Mouse (Mus musculus): ENCODE measurements around the gene Gabrg3. TPM values are rescaled to one million over a fixed set of nuclear protein-coding genes. Genes with fewer than 3 reads are reported as not detected.

Gene Gabrg3
- polyA plus RNA-seq (2015; fragmentation: Nextera tagmentation; extraction: Ambion mirVana), result 0.12 TPM in 1 of 2 replicates, not detected in the other

DNA sequence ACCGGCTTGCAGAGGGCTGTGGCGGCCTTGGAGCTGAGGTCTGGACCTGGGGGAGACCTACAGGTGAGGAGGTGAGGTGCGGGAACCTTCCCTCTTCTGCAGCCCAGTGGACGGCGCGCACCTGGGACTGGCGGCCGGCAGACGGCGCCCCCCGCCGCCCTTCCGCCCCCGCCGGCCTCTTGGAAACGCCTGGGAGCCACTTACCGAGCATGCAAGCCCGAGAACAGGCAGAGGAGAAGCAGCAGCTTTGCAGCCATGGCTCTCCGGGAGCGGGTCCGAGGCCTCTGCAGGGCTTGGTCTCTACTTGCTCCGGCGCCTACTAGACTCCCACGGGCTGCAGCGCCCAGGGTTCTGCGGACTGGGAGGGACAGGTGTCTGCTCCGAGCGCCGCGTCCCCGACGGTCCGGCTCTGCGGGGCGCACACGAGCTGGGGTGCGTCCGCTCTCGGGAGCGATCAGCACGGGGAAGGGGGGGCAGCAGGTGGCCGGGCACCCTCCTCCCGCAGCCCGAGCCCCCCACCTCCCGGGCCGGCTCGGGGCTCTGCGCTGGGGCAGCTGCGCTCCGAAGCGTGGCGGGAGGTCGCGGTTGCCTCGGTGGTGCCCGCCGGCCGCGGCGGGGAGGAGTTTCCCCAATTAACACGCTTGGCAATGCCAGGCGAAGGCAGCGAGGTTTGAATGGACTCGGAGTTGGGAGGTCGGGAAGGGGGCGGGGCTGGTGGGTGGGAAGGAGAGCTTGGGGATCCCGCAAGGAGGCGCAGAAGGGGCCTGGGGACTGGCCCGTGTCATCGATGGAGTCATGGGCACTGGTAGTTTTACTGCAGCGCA lies at the start of gene Gabrg3:
Gene Gabrg3, minus strand, starts transcription at position 672 of the 824 bp plus-strand sequence.
- no peak within 1 kb of the TSS for H3K27ac ChIP-seq (replicated peaks)
- H3K9ac ChIP-seq, result no peak within 1 kb of the TSS
- no peaks in the 10 kb centered on the region for H3K4me1 ChIP-seq (replicated peaks)
- H3K4me2 ChIP-seq, result peak within 1 kb of the TSS; percentile 37
- no peak for ATAC-seq (ENCODE audit: insufficient read depth)
- peaks cover 24% of the 10 kb centered on the region for H3K27me3 ChIP-seq
- 2% methylated on average over 60 of the region's 71 CpGs for WGBS (ENCODE audit: insufficient replicate concordance)
- no peaks in the 10 kb centered on the region for H3K9me3 ChIP-seq (replicated peaks)
- H3K4me3 ChIP-seq (replicated peaks), result no peak within 1 kb of the TSS
- no peaks in the 10 kb centered on the region for H3K36me3 ChIP-seq (replicated peaks)

DNA sequence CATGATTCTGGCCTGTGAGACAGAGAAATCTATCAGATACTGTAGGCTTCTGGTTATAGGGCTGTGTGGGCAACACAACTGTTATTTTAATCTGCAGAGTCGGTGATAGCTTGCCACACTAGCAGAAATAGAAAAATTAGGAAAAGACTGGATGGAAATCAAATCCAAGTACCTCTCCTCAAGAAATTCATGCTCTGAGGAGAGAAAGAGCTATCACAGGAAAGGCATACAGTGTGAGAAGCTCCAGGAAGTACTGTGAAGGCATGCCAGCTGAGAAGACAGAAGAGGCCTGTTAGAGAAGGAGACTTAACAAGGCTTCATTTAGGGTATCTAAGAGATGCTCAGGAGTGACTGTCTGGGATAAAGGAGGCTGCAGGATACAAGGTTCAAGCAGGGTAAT lies 35.7 kb upstream of the Gabrg3 start:
- Histone ChIP-seq H3K4me2 (no peak overlapping the region), H3K9me3 (replicated peaks) (no peaks in the 10 kb centered on the region), H3K4me3 (replicated peaks) (no peak overlapping the region), H3K4me1 (replicated peaks) (no peaks in the 10 kb centered on the region), H3K36me3 (replicated peaks) (no peaks in the 10 kb centered on the region), H3K27me3 (no peaks in the 10 kb centered on the region), H3K9ac (no peak overlapping the region), H3K27ac (replicated peaks) (no peak overlapping the region)
- ATAC-seq (ENCODE audit: insufficient read depth), result no peak
- 57% methylated on average over 1 of the region's 1 CpGs for WGBS (ENCODE audit: insufficient replicate concordance)

DNA sequence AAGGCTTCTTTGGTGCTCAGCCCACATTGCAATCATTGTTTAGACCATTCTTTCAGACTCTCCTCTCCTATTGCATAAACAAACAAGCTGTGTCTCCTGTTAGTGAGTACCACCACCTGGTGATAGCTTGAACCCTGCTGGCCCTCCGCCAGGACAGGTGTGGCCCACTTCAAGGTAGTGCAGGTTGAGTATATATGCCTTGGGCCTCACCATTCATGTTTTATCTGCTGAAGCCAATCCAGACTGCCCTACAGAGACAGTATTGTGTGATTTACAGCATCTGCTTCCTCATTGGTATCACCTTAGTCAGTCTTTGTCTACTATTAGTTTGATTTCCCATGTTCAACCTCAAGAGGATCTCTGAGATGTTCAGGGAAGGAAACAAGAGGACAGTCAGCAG lies 34.1 kb upstream of the Gabrg3 start:
- Histone ChIP-seq H3K36me3 (replicated peaks) (no peaks in the 10 kb centered on the region), H3K4me3 (replicated peaks) (no peak overlapping the region), H3K9me3 (replicated peaks) (no peaks in the 10 kb centered on the region), H3K27ac (replicated peaks) (no peak overlapping the region), H3K27me3 (no peaks in the 10 kb centered on the region), H3K4me2 (no peak overlapping the region), H3K9ac (no peak overlapping the region), H3K4me1 (replicated peaks) (no peaks in the 10 kb centered on the region)
- 65% methylated on average over 1 of the region's 1 CpGs for WGBS (ENCODE audit: insufficient replicate concordance)
- ATAC-seq (ENCODE audit: insufficient read depth), result no peak

DNA sequence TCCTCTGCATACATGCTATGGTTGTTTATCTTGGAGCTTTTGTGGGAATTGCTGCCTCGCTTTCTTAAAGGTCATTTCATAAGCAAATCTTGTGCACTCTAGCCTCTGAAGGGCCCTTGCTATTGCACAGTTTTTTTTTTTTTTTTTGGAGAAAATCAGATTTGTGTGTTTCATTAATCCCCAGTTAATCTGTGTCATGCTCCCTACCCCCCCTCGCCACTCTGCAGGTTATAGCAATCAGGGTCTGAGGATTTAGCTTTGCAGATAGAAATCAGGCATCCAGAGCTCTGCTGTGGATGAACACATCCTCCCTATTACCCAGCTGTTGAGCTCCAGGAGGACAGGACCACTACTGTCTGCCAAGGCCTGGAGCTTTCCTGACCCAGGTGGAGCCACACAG lies 32.4 kb upstream of the Gabrg3 start, which contains the start of gene Gabrb3:
Gene Gabrb3, plus strand, starts transcription at position 301 of the 400 bp plus-strand sequence.
- H3K4me3 ChIP-seq (replicated peaks), result no peak within 1 kb of the TSS
- ATAC-seq (ENCODE audit: insufficient read depth), result no peak
- H3K9me3 ChIP-seq (replicated peaks), result no peaks in the 10 kb centered on the region
- no peaks in the 10 kb centered on the region for H3K4me1 ChIP-seq (replicated peaks)
- WGBS (ENCODE audit: insufficient replicate concordance), result 54% methylated on average over 2 of the region's 2 CpGs
- no peaks in the 10 kb centered on the region for H3K27me3 ChIP-seq
- no peaks in the 10 kb centered on the region for H3K36me3 ChIP-seq (replicated peaks)
- no peak within 1 kb of the TSS for H3K27ac ChIP-seq (replicated peaks)
- no peak within 1 kb of the TSS for H3K9ac ChIP-seq
- no peak within 1 kb of the TSS for H3K4me2 ChIP-seq

DNA sequence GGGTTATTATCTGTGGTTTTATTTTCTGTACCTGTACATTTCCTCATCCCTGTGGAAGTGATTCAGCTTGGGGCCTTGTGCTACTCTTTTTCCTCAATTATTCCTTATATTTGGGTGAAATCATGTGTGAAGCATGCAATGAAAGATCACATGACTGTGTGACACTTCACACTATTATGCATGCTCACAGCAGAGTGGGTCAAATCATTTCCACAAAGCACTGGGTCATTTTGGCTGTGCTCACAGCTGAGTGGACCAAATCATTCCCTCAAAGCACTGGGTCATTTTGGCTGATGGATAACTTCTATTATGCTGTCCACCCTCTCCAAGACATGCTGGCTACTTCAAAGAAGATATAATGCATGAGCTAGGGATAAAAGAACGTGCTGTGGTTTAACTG lies 25.9 kb upstream of the Gabrg3 start:
- no peak for ATAC-seq (ENCODE audit: insufficient read depth)
- Histone ChIP-seq H3K4me3 (replicated peaks) (no peak overlapping the region), H3K27ac (replicated peaks) (no peak overlapping the region), H3K9me3 (replicated peaks) (no peaks in the 10 kb centered on the region), H3K36me3 (replicated peaks) (no peaks in the 10 kb centered on the region), H3K4me1 (replicated peaks) (no peaks in the 10 kb centered on the region), H3K9ac (no peak overlapping the region), H3K27me3 (no peaks in the 10 kb centered on the region), H3K4me2 (no peak overlapping the region)
- 20% methylated on average over 1 of the region's 1 CpGs for WGBS (ENCODE audit: insufficient replicate concordance)

DNA sequence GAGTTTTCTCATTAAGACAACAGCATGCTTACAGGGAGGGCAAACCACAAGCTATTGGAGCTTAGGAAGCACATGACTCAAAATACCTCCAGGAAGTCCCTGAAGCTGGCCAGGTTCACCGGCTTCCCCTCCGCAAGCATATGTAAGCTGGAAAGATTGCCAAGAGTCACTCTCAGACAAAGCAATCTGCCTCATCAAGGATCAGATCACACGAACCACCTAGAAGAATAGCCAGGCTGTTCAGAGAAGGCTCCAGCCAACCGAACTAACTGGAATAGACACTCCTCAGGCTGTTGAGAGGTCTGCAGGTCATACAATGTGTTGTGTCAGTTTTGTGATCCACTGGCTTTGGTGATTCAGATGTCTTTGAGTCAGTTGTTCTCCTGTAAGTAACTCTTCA lies 24.2 kb upstream of the Gabrg3 start:
- H3K9me3 ChIP-seq (replicated peaks), result no peaks in the 10 kb centered on the region
- H3K27me3 ChIP-seq, result no peaks in the 10 kb centered on the region
- H3K4me2 ChIP-seq, result no peak overlapping the region
- no peak for ATAC-seq (ENCODE audit: insufficient read depth)
- no peak overlapping the region for H3K9ac ChIP-seq
- H3K4me1 ChIP-seq (replicated peaks), result no peaks in the 10 kb centered on the region
- no peaks in the 10 kb centered on the region for H3K36me3 ChIP-seq (replicated peaks)
- H3K4me3 ChIP-seq (replicated peaks), result no peak overlapping the region
- no peak overlapping the region for H3K27ac ChIP-seq (replicated peaks)
- WGBS (ENCODE audit: insufficient replicate concordance), result 73% methylated on average over 4 of the region's 4 CpGs

DNA sequence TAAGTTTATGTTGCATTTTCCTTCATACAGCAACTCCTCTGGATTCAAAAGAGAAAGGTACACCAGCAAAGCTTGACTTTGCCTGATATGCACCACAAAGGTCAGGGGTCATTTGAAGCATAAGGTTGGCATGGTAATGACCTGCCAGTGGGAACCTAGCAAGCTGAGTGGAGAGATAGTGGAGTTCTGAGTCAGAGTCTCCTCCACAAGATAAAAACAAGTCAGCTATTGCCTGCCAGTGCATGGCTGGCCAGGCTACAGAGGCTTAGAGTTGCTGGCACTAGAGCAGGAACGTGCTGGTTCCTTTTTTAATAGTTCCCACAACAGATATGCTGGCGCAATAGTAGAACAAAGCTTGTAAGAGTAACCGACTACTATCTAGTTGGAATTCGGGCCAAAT lies 6.6 kb upstream of the Gabrg3 start:
- Histone ChIP-seq H3K9ac (no peak overlapping the region), H3K36me3 (replicated peaks) (no peaks in the 10 kb centered on the region), H3K9me3 (replicated peaks) (no peaks in the 10 kb centered on the region), H3K4me2 (no peak overlapping the region), H3K27ac (replicated peaks) (no peak overlapping the region), H3K4me3 (replicated peaks) (no peak overlapping the region), H3K4me1 (replicated peaks) (no peaks in the 10 kb centered on the region), H3K27me3 (no peaks in the 10 kb centered on the region)
- ATAC-seq (ENCODE audit: insufficient read depth), result no peak
- 54% methylated on average over 4 of the region's 4 CpGs for WGBS (ENCODE audit: insufficient replicate concordance)

DNA sequence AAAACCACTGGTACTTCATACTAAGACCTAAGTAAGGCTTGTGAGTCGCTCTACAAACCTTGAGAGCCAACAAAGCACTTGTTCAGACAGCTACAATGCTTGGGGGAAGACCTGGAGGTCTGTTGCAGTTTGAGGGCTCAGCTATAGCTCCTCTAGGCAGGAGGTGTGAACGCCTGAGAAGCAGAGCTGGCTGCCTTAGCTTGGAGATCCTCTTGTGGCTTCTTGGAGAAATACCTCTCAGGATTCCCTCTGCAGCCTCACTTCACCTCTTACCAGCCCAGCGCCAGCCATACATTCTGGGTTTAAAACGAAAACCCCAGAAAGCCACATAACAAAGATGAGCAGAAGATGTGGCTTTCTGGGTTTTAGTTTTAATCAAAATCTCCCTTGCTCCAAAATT lies 3.1 kb upstream of the Gabrg3 start:
- no peaks in the 10 kb centered on the region for H3K9me3 ChIP-seq (replicated peaks)
- H3K27ac ChIP-seq (replicated peaks), result no peak overlapping the region
- H3K4me1 ChIP-seq (replicated peaks), result no peaks in the 10 kb centered on the region
- peaks cover 24% of the 10 kb centered on the region for H3K27me3 ChIP-seq
- H3K9ac ChIP-seq, result no peak overlapping the region
- 19% methylated on average over 4 of the region's 4 CpGs for WGBS (ENCODE audit: insufficient replicate concordance)
- no peaks in the 10 kb centered on the region for H3K36me3 ChIP-seq (replicated peaks)
- no peak for ATAC-seq (ENCODE audit: insufficient read depth)
- no peak overlapping the region for H3K4me3 ChIP-seq (replicated peaks)
- H3K4me2 ChIP-seq, result no peak overlapping the region

DNA sequence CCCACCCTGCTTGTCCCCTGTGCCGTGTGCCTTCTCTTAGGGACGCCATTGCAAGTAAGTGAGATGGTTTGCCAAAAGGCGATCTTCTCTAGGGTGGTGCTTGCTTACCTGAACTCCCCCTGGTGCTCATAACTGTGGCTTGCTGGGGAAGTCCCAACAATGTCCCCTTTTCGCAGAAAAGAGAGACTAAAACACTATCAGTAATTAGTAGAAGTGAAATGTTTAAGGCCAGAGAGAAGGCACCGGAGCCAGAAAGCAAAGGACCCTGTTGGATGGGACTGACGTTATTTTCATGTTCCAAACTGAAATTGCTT lies 310 bp upstream of the Gabrg3 start:
- no peak overlapping the region for H3K9ac ChIP-seq
- WGBS (ENCODE audit: insufficient replicate concordance), result 19% methylated on average over 6 of the region's 6 CpGs
- H3K9me3 ChIP-seq (replicated peaks), result no peaks in the 10 kb centered on the region
- H3K4me1 ChIP-seq (replicated peaks), result no peaks in the 10 kb centered on the region
- H3K4me2 ChIP-seq, result no peak overlapping the region
- ATAC-seq (ENCODE audit: insufficient read depth), result no peak
- H3K27ac ChIP-seq (replicated peaks), result no peak overlapping the region
- H3K27me3 ChIP-seq, result peaks cover 24% of the 10 kb centered on the region
- no peaks in the 10 kb centered on the region for H3K36me3 ChIP-seq (replicated peaks)
- no peak overlapping the region for H3K4me3 ChIP-seq (replicated peaks)

DNA sequence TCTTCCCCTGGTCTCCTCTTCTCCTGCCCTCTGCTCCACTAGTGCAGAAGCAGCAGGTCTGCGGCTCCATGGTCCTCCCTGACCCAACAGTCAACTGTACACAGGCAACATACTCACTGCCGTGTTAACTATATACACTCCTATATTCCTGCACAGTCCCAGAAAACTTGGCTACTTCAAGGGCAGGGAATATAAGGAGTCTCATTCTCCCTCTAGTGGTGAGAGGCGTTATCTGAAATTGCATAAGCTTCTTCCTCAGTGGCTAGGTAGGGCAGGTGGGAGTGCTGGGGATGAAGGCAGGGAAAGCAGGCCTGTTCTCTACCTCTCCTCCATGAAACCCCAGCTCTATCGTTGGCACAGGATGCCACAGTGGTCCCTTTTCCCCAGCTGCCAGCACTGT lies 2.9 kb downstream of the Gabrg3 start:
- Histone ChIP-seq H3K4me1 (replicated peaks) (no peaks in the 10 kb centered on the region), H3K27me3 (peaks cover 24% of the 10 kb centered on the region), H3K9ac (no peak overlapping the region), H3K9me3 (replicated peaks) (no peaks in the 10 kb centered on the region), H3K4me2 (no peak overlapping the region), H3K4me3 (replicated peaks) (no peak overlapping the region), H3K36me3 (replicated peaks) (no peaks in the 10 kb centered on the region), H3K27ac (replicated peaks) (no peak overlapping the region)
- no peak for ATAC-seq (ENCODE audit: insufficient read depth)
- WGBS (ENCODE audit: insufficient replicate concordance), result 23% methylated on average over 4 of the region's 4 CpGs

DNA sequence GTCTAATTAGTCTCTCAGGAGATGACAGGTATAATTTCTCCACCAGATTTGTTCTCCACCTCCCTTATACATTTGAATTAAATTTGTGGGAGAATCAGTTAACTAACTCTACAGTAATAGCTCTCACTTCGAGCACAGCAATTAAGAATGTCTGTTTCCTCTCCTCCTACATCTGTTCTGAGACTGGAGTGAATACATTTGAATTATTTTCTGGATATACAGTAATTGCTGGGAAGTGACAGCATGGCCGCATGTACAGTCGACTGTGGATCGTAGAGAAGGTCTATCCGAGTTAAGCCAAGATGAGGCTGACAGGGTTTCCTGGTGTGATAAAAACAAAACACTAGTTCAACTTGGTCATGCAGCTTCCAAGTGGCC lies 21.0 kb downstream of the Gabrg3 start:
- H3K9ac ChIP-seq, result no peak overlapping the region
- no peak overlapping the region for H3K4me3 ChIP-seq (replicated peaks)
- H3K9me3 ChIP-seq (replicated peaks), result 0 out of 2 replicates have a peak, but pooled peaks cover 2% of the 10 kb centered on the region
- WGBS (ENCODE audit: insufficient replicate concordance), result 61% methylated on average over 5 of the region's 5 CpGs
- no peak overlapping the region for H3K27ac ChIP-seq (replicated peaks)
- ATAC-seq (ENCODE audit: insufficient read depth), result no peak
- H3K36me3 ChIP-seq (replicated peaks), result no peaks in the 10 kb centered on the region
- no peaks in the 10 kb centered on the region for H3K27me3 ChIP-seq
- no peaks in the 10 kb centered on the region for H3K4me1 ChIP-seq (replicated peaks)
- no peak overlapping the region for H3K4me2 ChIP-seq
